Mouse (Mus musculus) hindbrain, embryonic 13.5 days (tissue): ENCODE results near the gene Cr1l. TPM values are rescaled to one million over a fixed set of nuclear protein-coding genes. Genes with fewer than 3 reads are reported as not detected.

Experiments
- ATAC-seq: fragments of 200-750 bp; cut with Nextera tagmentation; 2 replicates; pipeline ENCODE4 v1.8.0; 2017; ENCODE audit warnings: moderate TSS enrichment; ENCODE audit not compliant: low FRiP score
- H3K27ac ChIP-seq: fragments of 300-500 bp; sonication (generic); 2 replicates; pipeline ENCODE4 v1.5.1; 2015; ENCODE audit warnings: inconsistent platforms, mild to moderate bottlenecking, moderate library complexity
- H3K27me3 ChIP-seq: fragments of 300-500 bp; sonication (generic); 2 replicates; pipeline ENCODE4 v1.6.1; 2015; ENCODE audit warnings: mild to moderate bottlenecking, inconsistent platforms
- H3K36me3 ChIP-seq: fragments of 300-500 bp; sonication (generic); 2 replicates; pipeline ENCODE4 v1.6.1; 2015; ENCODE audit warnings: mild to moderate bottlenecking, inconsistent platforms
- H3K4me1 ChIP-seq: fragments of 300-500 bp; sonication (generic); replicated peaks from 2 replicates; pipeline ENCODE4 v1.6.1; 2015; ENCODE audit warnings: inconsistent platforms
- H3K4me2 ChIP-seq: fragments of 300-500 bp; sonication (generic); 2 replicates; pipeline ENCODE4 v1.6.1; 2015; ENCODE audit warnings: inconsistent platforms, mild to moderate bottlenecking, moderate library complexity
- H3K4me3 ChIP-seq: fragments of 300-500 bp; sonication (generic); 2 replicates; pipeline ENCODE4 v1.5.1; 2015; ENCODE audit warnings: mild to moderate bottlenecking, inconsistent platforms
- H3K9ac ChIP-seq: fragments of 300-500 bp; sonication (generic); 2 replicates; pipeline ENCODE4 v1.6.1; 2015; ENCODE audit warnings: mild to moderate bottlenecking, inconsistent platforms
- H3K9me3 ChIP-seq: fragments of 300-500 bp; sonication (generic); 2 replicates; pipeline ENCODE4 v1.6.1; 2016; ENCODE audit warnings: inconsistent platforms
- WGBS: fragments of 180-500 bp; shearing (Covaris S2); methylation state at CpG from one replicate; pipeline ENCODE4 v1.1.7; 2015; 5-methylcytosine and 5-hydroxymethylcytosine counted together
- polyA plus RNA-seq: library from polyadenylated mRNA; unstranded; fragments of >200 nt; fragmentation: Nextera tagmentation; extraction: Ambion mirVana; gene quantifications from 2 replicates; pipeline ENCODE4 v1.2.1, GENCODE M21; 2015

The Cr1l gene
- polyA plus RNA-seq, 1 experiment from 2014 or later = 39.4 TPM

DNA sequence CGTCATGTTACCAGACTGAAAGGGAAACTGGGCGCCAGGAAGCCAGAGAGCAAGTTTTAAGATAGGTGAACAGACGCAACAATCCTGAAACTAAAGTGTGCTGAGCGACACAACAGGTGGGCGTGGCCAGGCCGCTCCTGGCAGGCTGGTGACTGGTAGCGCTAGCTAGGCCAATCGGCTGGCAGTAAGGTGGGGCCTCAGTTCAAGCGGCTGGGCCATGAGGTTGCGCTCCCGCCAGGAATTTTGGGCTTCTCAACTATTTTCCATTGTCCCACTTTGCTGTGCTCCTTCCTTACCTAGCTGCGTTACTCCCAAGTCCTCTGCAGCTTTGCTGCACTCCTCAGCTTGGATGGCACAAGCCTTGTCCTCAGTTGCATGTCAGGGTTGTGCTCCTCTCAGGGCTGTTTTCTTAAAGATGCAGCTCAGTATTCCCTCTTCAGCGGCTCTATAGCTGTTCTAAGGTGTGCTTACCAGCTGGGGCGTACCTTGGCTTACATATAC lies 39.1 kb downstream of the Cr1l start, which contains the start of gene Cd46:
Gene Cd46 (minus strand): TSS at position 30 of the 501 bp plus-strand sequence.
- H3K4me1 ChIP-seq = peaks cover 12% of the 10 kb centered on the region
- peak within 1 kb of the TSS; percentile 30 for H3K4me3 ChIP-seq
- H3K9ac ChIP-seq = 0 out of 2 replicates have a peak within 1 kb of the TSS, but pooled peaks have one; percentile 31
- H3K4me2 ChIP-seq = peak within 1 kb of the TSS; percentile 55
- WGBS = 3% methylated on average over 14 of the region's 14 CpGs
- no peaks in the 10 kb centered on the region for H3K9me3 ChIP-seq
- peak; percentile 93 for ATAC-seq
- no peak within 1 kb of the TSS for H3K27ac ChIP-seq
- no peaks in the 10 kb centered on the region for H3K27me3 ChIP-seq
- peaks cover 4% of the 10 kb centered on the region; the same call in 1 of the 2 replicates for H3K36me3 ChIP-seq

GRCm38 (mm10) chr1:195091699-195092219 lies 39.6 kb downstream of the Cr1l start:
- Histone ChIP-seq H3K9me3 (no peaks in the 10 kb centered on the region), H3K9ac (0 out of 2 replicates have a peak overlapping the region, but pooled peaks have one; percentile 31), H3K36me3 (no peaks in the 10 kb centered on the region; the same call in 1 of the 2 replicates), H3K27ac (no peak overlapping the region), H3K4me3 (peak overlapping the region; percentile 30), H3K4me2 (peak overlapping the region; percentile 55), H3K27me3 (no peaks in the 10 kb centered on the region), H3K4me1 (peaks cover 12% of the 10 kb centered on the region)
- WGBS = 19% methylated on average over 11 of the region's 11 CpGs
- peak; percentile 46; the same call in 1 of the 2 replicates for ATAC-seq

DNA sequence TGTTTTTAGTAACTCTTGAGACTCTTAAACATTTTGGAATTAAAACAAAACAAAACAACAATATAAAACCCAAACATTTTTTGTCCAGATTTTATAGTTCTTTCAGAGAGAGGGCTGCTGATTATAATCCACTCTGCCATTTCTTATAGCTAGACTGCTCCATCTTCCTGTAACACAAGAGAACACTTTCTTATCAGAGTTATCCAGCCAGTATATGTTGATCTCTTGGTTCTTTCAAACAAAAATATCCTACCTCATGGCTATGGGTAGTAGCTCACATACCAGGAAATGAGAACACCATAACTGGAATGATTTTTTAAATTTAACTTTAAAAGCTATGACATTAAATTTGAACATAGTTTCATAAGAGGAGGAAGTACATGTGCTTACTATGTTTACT lies 49.2 kb downstream of the Cr1l start:
- no peak overlapping the region for H3K4me2 ChIP-seq
- no peaks in the 10 kb centered on the region for H3K36me3 ChIP-seq
- no peak overlapping the region for H3K4me3 ChIP-seq
- H3K4me1 ChIP-seq = no peaks in the 10 kb centered on the region
- ATAC-seq = no peak
- H3K9me3 ChIP-seq = no peaks in the 10 kb centered on the region
- H3K9ac ChIP-seq = no peak overlapping the region
- H3K27me3 ChIP-seq = no peaks in the 10 kb centered on the region
- no peak overlapping the region for H3K27ac ChIP-seq

Other genes with a start within 250 kb of the Cr1l start
- 37.6 and 39.2 TPM in 2 replicates for gene Cd34, start 192.8 kb downstream of the Cr1l start, polyA plus RNA-seq
- gene Cd46, start 39.3 kb downstream of the Cr1l start, polyA plus RNA-seq = 0.82 and 0.98 TPM in 2 replicates
- 0.36 and 0.41 TPM in 2 replicates for gene Cr2, start 45.1 kb upstream of the Cr1l start, polyA plus RNA-seq